Mouse (Mus musculus) G1E (cell line): ENCODE data around the gene Dscaml1. TPM values are rescaled to one million over a fixed set of nuclear protein-coding genes. Genes with fewer than 3 reads are reported as not detected.

Source experiments
- ATAC-seq: 2 replicates; pipeline ENCODE4 v1.8.0; 2016; ENCODE audit warnings: mild to moderate bottlenecking; ENCODE audit not compliant: insufficient number of reproducible peaks, poor library complexity, low FRiP score, severe bottlenecking; ENCODE audit errors: extremely low read depth
- DNase-seq: peaks from one replicate; pipeline ENCODE4 v3.0.0; 2012; ENCODE audit warnings: low spot score
- H3K27me3 ChIP-seq: 2 replicates; pipeline ENCODE4 v1.6.1; 2012; ENCODE audit warnings: mild to moderate bottlenecking, low read length, inconsistent platforms; ENCODE audit not compliant: insufficient read depth
- H3K36me3 ChIP-seq: replicated peaks from 2 replicates; pipeline ENCODE3; 2012; ENCODE audit warnings: mild to moderate bottlenecking, inconsistent platforms
- H3K4me1 ChIP-seq: 2 replicates; pipeline ENCODE4 v1.6.1; 2012; ENCODE audit warnings: low read depth, low read length, inconsistent platforms, mixed read lengths; ENCODE audit not compliant: insufficient read depth
- H3K4me3 ChIP-seq: 2 replicates; pipeline ENCODE4 v1.5.1; 2012; ENCODE audit warnings: low read depth, mild to moderate bottlenecking, inconsistent platforms, low read length, moderate library complexity, mixed read lengths
- H3K9me3 ChIP-seq: replicated peaks from 2 replicates; pipeline ENCODE4 v1.6.1; 2012; ENCODE audit warnings: inconsistent platforms
- CTCF ChIP-seq: IDR thresholded peaks from 2 replicates; pipeline ENCODE4 v1.5.1; 2012; ENCODE audit warnings: low read depth, low read length, inconsistent platforms, mixed read lengths
- GATA1 ChIP-seq: IDR thresholded peaks from 2 replicates; pipeline ENCODE4 v1.6.1; 2012; ENCODE audit warnings: borderline replicate concordance, low read length, inconsistent platforms, mixed read lengths
- GATA2 ChIP-seq: IDR thresholded peaks from 2 replicates; pipeline ENCODE4 v1.6.1; 2012; ENCODE audit warnings: low read depth, low read length, inconsistent platforms, borderline replicate concordance
- POLR2AphosphoS5 ChIP-seq: IDR thresholded peaks from 2 replicates; pipeline ENCODE4 v1.6.1; 2012; ENCODE audit warnings: low read depth, low read length, inconsistent platforms; ENCODE audit not compliant: insufficient replicate concordance
- TAL1 ChIP-seq: conservative IDR thresholded peaks from 2 replicates; pipeline ENCODE4 v1.6.1; 2012; ENCODE audit warnings: low read depth, low read length, inconsistent platforms, mixed read lengths
- polyA plus RNA-seq: library from polyadenylated mRNA; stranded (reverse); fragments of >175 nt; gene quantifications from 2 replicates; pipeline ENCODE4 v1.2.3, GENCODE M21; 2012
- total RNA-seq, 2 experiments: library from RNA; stranded (forward) in 1 of 2; stranded (reverse) in 1 of 2; fragments of 200-1000 nt in 1 of 2; fragments of >200 nt in 1 of 2; fragmentation: Nextera tagmentation in 1 of 2; gene quantifications; 2 replicates each; pipeline ENCODE4 v1.2.3; 2014 to 2017

The Dscaml1 gene
- total and polyA plus RNA-seq, 3 experiments, result 0.22 TPM; not detected in 2

DNA sequence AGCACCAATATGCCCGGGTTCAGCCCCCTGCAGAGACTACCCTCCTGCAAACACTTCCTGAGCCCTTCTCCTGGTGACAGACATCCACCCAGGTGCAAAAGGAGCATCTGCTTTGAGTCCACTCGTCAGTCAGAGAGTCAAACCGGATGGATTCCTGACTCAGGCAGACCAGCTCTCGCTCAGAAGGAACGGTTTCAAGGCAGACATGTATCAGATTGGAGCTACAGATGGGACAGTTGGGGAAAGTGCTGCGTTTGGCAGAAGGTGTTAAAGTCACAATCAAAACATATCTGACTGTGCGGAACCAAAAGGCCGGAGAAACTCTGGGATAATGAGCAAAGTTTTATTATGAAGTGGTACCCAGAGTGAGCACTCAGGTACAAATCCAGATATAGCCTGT lies 373.0 kb downstream of the Dscaml1 start:
- 0 out of 2 replicates have a peak, but pooled peaks cover 3% of the 10 kb centered on the region for H3K9me3 ChIP-seq
- H3K4me3 ChIP-seq, result no peak overlapping the region; the same call in 1 of the 2 replicates
- H3K36me3 ChIP-seq, result peaks cover 69% of the 10 kb centered on the region
- no peak for TF ChIP-seq TAL1
- TF ChIP-seq GATA1, result no peak
- no peak for TF ChIP-seq GATA2
- no peak for TF ChIP-seq CTCF
- no peak for TF ChIP-seq POLR2AphosphoS5
- peaks cover 93% of the 10 kb centered on the region for H3K4me1 ChIP-seq
- no peak for DNase-seq
- no peaks in the 10 kb centered on the region for H3K27me3 ChIP-seq
- no peak for ATAC-seq

Other genes starting within 250 kb of the Dscaml1 start
- gene BC049352, start 244.6 kb upstream of the Dscaml1 start, total RNA-seq (2014; fragmentation: Nextera tagmentation), result not detected in 2 replicates
- 0.22 TPM in 1 of 2 replicates, not detected in the other for gene BC049352, start 244.6 kb upstream of the Dscaml1 start, total RNA-seq (2017)
- not detected in 2 replicates for gene BC049352, start 244.6 kb upstream of the Dscaml1 start, polyA plus RNA-seq
- gene Tmprss4, start 222.5 kb upstream of the Dscaml1 start, total RNA-seq (2014; fragmentation: Nextera tagmentation), result not detected in 2 replicates
- 0.11 TPM in 1 of 2 replicates, not detected in the other for gene Tmprss4, start 222.5 kb upstream of the Dscaml1 start, total RNA-seq (2017)
- gene Tmprss4, start 222.5 kb upstream of the Dscaml1 start, polyA plus RNA-seq, result not detected in 2 replicates
- 0.45 TPM in 1 of 2 replicates, not detected in the other for gene Il10ra, start 157.5 kb upstream of the Dscaml1 start, total RNA-seq (2014; fragmentation: Nextera tagmentation)
- gene Il10ra, start 157.5 kb upstream of the Dscaml1 start, total RNA-seq (2017), result 0.16 and 0.17 TPM in 2 replicates
- 0.07 and 0.09 TPM in 2 replicates for gene Il10ra, start 157.5 kb upstream of the Dscaml1 start, polyA plus RNA-seq
- not detected in 2 replicates for gene Tmprss13, start 107.5 kb upstream of the Dscaml1 start, total RNA-seq (2014; fragmentation: Nextera tagmentation)
- 0.05 TPM in 1 of 2 replicates, not detected in the other for gene Tmprss13, start 107.5 kb upstream of the Dscaml1 start, total RNA-seq (2017)
- gene Tmprss13, start 107.5 kb upstream of the Dscaml1 start, polyA plus RNA-seq, result not detected in 2 replicates
- not detected in 2 replicates for gene Fxyd6, start 56.4 kb upstream of the Dscaml1 start, total RNA-seq (2014; fragmentation: Nextera tagmentation)
- gene Fxyd6, start 56.4 kb upstream of the Dscaml1 start, total RNA-seq (2017), result 0.06 and 0.16 TPM in 2 replicates
- not detected in 2 replicates for gene Fxyd6, start 56.4 kb upstream of the Dscaml1 start, polyA plus RNA-seq
- gene Fxyd2, start 27.0 kb upstream of the Dscaml1 start, total RNA-seq (2014; fragmentation: Nextera tagmentation), result not detected in 2 replicates
- gene Fxyd2, start 27.0 kb upstream of the Dscaml1 start, total RNA-seq (2017), result 0.38 TPM in 1 of 2 replicates, not detected in the other
- not detected in 2 replicates for gene Fxyd2, start 27.0 kb upstream of the Dscaml1 start, polyA plus RNA-seq